Mouse (Mus musculus): ENCODE data around the gene Dusp10.

GRCm38 (mm10) chr1:184082661-184083060, 69.6 kb downstream of the Dusp10 start:
- TF ChIP-seq GATA1 (IDR thresholded peaks at IDR 0.05; ENCODE audit: low read length) = no peak
- no peak for TF ChIP-seq TAL1 (IDR thresholded peaks at IDR 0.05; ENCODE audit: low read length)

Data from erythroblast, embryonic 14.5 days (primary cell).